Mouse (Mus musculus) neural tube, embryonic 15.5 days (tissue): ENCODE results near the gene Sag. TPM values are rescaled to one million over a fixed set of nuclear protein-coding genes. Genes with fewer than 3 reads are reported as not detected.

ENCODE experiments used
- ATAC-seq: fragments of 200-750 bp; cut with Nextera tagmentation; 2 replicates; pipeline ENCODE4 v1.8.0; 2017; ENCODE audit warnings: mild to moderate bottlenecking, moderate TSS enrichment, moderate library complexity; ENCODE audit not compliant: low FRiP score
- H3K27ac ChIP-seq: fragments of 300-500 bp; sonication (generic); replicated peaks from 2 replicates; pipeline ENCODE4 v1.5.1; 2015; ENCODE audit warnings: mild to moderate bottlenecking, inconsistent platforms
- H3K27me3 ChIP-seq: fragments of 300-500 bp; sonication (generic); replicated peaks from 2 replicates; pipeline ENCODE4 v1.6.1; 2015; ENCODE audit warnings: inconsistent platforms
- H3K36me3 ChIP-seq: fragments of 300-500 bp; sonication (generic); 2 replicates; pipeline ENCODE4 v1.6.1; 2015; ENCODE audit warnings: inconsistent platforms
- H3K4me1 ChIP-seq: fragments of 300-500 bp; sonication (generic); 2 replicates; pipeline ENCODE4 v1.6.1; 2015; ENCODE audit warnings: inconsistent platforms
- H3K4me2 ChIP-seq: fragments of 300-500 bp; sonication (generic); 2 replicates; pipeline ENCODE4 v1.6.1; 2015; ENCODE audit warnings: inconsistent platforms, mild to moderate bottlenecking, moderate library complexity
- H3K4me3 ChIP-seq: fragments of 300-500 bp; sonication (generic); replicated peaks from 2 replicates; pipeline ENCODE4 v1.5.1; 2015; ENCODE audit warnings: mild to moderate bottlenecking, inconsistent platforms
- H3K9ac ChIP-seq: fragments of 300-500 bp; sonication (generic); replicated peaks from 2 replicates; pipeline ENCODE4 v1.6.1; 2015; ENCODE audit warnings: mild to moderate bottlenecking, inconsistent platforms
- H3K9me3 ChIP-seq: fragments of 300-500 bp; sonication (generic); replicated peaks from 2 replicates; pipeline ENCODE4 v1.6.1; 2016; ENCODE audit warnings: inconsistent platforms
- WGBS: fragments of 180-500 bp; shearing (Covaris S2); methylation state at CpG from one replicate; pipeline ENCODE4 v1.1.7; 2015; ENCODE audit warnings: mixed read lengths; 5-methylcytosine and 5-hydroxymethylcytosine counted together
- polyA plus RNA-seq: library from polyadenylated mRNA; unstranded; fragments of >200 nt; fragmentation: Nextera tagmentation; extraction: Ambion mirVana; gene quantifications from 2 replicates; pipeline ENCODE4 v1.2.1, GENCODE M21; 2015

Sag gene
- polyA plus RNA-seq, 1 experiment from 2014 or later, result 2.7 TPM

DNA sequence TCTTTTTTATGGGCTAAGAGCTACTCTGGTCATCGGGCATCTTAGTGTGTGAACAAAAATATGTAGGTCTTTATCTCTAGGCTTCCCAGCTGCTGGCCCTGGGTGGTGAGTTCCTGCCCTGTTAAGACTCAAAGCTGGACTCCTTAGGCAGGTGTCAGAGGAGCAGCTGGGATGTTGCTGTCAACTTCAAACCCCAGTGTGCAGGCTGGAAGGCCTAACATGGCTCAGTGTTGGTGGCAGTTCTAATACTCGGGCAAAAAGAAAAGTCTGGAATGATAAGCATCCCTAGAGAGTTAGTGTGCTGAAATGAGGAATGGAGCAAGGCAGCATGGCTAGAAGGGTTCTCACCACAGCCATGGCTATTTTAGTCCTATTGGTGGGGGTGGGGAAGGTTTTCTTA lies 77.4 kb downstream of the Sag start:
- no peak for ATAC-seq
- peaks cover 40% of the 10 kb centered on the region for H3K4me1 ChIP-seq
- no peaks in the 10 kb centered on the region for H3K27me3 ChIP-seq
- WGBS, result 57% methylated on average over 2 of the region's 2 CpGs
- no peak overlapping the region for H3K9ac ChIP-seq
- no peaks in the 10 kb centered on the region for H3K9me3 ChIP-seq
- no peak overlapping the region for H3K4me3 ChIP-seq
- no peak overlapping the region for H3K4me2 ChIP-seq
- H3K36me3 ChIP-seq, result peaks cover 24% of the 10 kb centered on the region
- no peak overlapping the region for H3K27ac ChIP-seq

GRCm38 (mm10) chr1:87881726-87882125 lies 78.2 kb downstream of the Sag start:
- no peaks in the 10 kb centered on the region for H3K27me3 ChIP-seq
- H3K36me3 ChIP-seq, result peaks cover 24% of the 10 kb centered on the region
- H3K9ac ChIP-seq, result no peak overlapping the region
- 92% methylated on average over 4 of the region's 4 CpGs for WGBS
- H3K4me2 ChIP-seq, result no peak overlapping the region
- peaks cover 37% of the 10 kb centered on the region for H3K4me1 ChIP-seq
- H3K4me3 ChIP-seq, result no peak overlapping the region
- H3K9me3 ChIP-seq, result no peaks in the 10 kb centered on the region
- no peak for ATAC-seq
- no peak overlapping the region for H3K27ac ChIP-seq

DNA sequence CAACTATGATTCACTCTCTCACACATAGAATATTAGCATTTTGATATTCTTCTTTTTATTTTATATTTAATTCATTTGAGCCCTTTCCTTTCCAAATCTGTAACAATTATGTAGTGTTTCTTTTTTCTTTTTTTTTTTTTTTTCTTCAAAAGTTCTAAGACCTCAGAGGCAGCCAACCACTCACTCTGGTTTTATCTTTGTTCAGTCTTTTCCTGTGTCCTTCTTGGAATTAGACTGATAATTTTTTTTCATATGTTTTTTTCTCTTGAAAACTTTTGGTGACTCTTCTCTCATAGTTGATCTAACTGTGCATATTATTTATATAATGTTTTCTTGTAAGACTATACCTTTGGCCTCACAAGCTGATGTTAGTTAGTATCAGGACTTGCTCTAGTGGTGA lies 79.1 kb downstream of the Sag start:
- Histone ChIP-seq H3K4me2 (no peak overlapping the region), H3K36me3 (peaks cover 24% of the 10 kb centered on the region), H3K4me3 (no peak overlapping the region), H3K4me1 (peaks cover 30% of the 10 kb centered on the region), H3K27me3 (no peaks in the 10 kb centered on the region), H3K9me3 (no peaks in the 10 kb centered on the region), H3K9ac (no peak overlapping the region), H3K27ac (no peak overlapping the region)
- ATAC-seq, result no peak

DNA sequence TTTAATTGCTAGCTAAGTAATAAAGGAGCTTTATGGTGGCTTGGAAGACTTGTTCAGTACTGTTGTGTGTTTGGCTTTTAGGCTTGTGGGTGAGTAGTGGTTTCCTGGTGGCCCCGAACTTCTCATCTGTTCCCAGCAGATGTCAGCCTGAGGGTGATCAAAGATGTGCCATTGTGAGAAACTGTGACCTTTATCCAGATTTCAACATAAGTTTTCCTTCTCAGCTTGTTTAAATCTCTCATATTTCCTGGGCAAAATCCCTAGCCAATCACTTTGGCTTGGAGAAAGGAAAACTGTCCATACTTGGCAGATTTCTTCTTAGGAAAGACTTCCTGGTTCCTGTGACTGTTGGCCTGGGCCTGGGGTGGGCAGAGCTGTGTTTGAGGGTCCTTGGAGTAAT lies 87.5 kb downstream of the Sag start:
- Histone ChIP-seq H3K27me3 (no peaks in the 10 kb centered on the region), H3K9me3 (no peaks in the 10 kb centered on the region)
- WGBS, result 59% methylated on average over 1 of the region's 1 CpGs

GRCm38 (mm10) chr1:87891634-87892033 lies 88.2 kb downstream of the Sag start:
- Histone ChIP-seq H3K27ac (no peak overlapping the region), H3K4me1 (no peaks in the 10 kb centered on the region; the same call in 1 of the 2 replicates), H3K9me3 (no peaks in the 10 kb centered on the region), H3K9ac (no peak overlapping the region), H3K36me3 (no peaks in the 10 kb centered on the region), H3K27me3 (no peaks in the 10 kb centered on the region), H3K4me3 (no peak overlapping the region), H3K4me2 (no peak overlapping the region)
- ATAC-seq, result no peak
- 89% methylated on average over 4 of the region's 4 CpGs for WGBS

More for the DNA sequence above, 87.5 kb downstream of the Sag start:
- no peak overlapping the region for H3K4me2 ChIP-seq
- H3K4me1 ChIP-seq, result no peaks in the 10 kb centered on the region; the same call in 1 of the 2 replicates
- no peak overlapping the region for H3K9ac ChIP-seq
- no peak overlapping the region for H3K27ac ChIP-seq
- no peaks in the 10 kb centered on the region for H3K36me3 ChIP-seq
- no peak overlapping the region for H3K4me3 ChIP-seq
- ATAC-seq, result no peak

DNA sequence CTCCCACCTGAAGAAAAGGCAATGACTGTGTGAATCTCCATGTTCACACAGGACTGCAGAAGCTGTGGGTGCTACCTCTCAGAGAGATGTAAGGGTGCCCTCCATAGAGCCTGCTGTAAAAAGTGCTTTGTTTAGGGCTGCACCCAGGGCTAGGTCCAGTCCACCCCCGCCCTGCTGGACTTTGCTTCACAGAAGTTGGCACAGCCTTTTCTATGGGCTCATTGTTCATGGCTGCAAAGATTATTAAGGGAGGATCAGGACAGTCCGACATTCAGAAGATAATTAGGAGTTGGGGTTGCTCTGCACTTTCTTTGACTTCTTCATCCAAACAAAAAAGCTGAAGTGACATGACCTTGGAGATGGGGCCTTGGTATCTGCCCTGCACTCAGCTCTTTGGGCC lies 89.0 kb downstream of the Sag start:
- no peak for ATAC-seq
- WGBS, result 68% methylated on average over 2 of the region's 2 CpGs
- Histone ChIP-seq H3K4me3 (no peak overlapping the region), H3K4me1 (no peaks in the 10 kb centered on the region; the same call in 1 of the 2 replicates), H3K36me3 (no peaks in the 10 kb centered on the region), H3K9ac (no peak overlapping the region), H3K9me3 (no peaks in the 10 kb centered on the region), H3K4me2 (no peak overlapping the region), H3K27ac (no peak overlapping the region), H3K27me3 (no peaks in the 10 kb centered on the region)

GRCm38 (mm10) chr1:87893414-87893813 lies 89.9 kb downstream of the Sag start:
- Histone ChIP-seq H3K9ac (no peak overlapping the region), H3K4me2 (no peak overlapping the region), H3K27me3 (no peaks in the 10 kb centered on the region), H3K27ac (no peak overlapping the region), H3K4me3 (no peak overlapping the region), H3K36me3 (no peaks in the 10 kb centered on the region), H3K9me3 (no peaks in the 10 kb centered on the region), H3K4me1 (no peaks in the 10 kb centered on the region; the same call in 1 of the 2 replicates)
- no peak for ATAC-seq
- 97% methylated on average over 4 of the region's 4 CpGs for WGBS

Other genes with a start within 250 kb of the Sag start
- gene Ngef, start 229.8 kb upstream of the Sag start, polyA plus RNA-seq, result 30.9 and 32.6 TPM in 2 replicates
- 3.2 and 7.6 TPM in 2 replicates for gene Inpp5d, start 183.4 kb upstream of the Sag start, polyA plus RNA-seq
- gene Atg16l1, start 47.8 kb upstream of the Sag start, polyA plus RNA-seq, result 65.4 and 74.5 TPM in 2 replicates
- gene Dgkd, start 49.6 kb downstream of the Sag start, polyA plus RNA-seq, result 40.7 and 45.4 TPM in 2 replicates
- gene Usp40, start 204.9 kb downstream of the Sag start, polyA plus RNA-seq, result 20.4 and 22.5 TPM in 2 replicates